Mouse (Mus musculus) brown adipose tissue, adult 24 weeks (tissue): ENCODE data around the gene Irf1. TPM values are rescaled to one million over a fixed set of nuclear protein-coding genes. Genes with fewer than 3 reads are reported as not detected.

Experiments used
- H3K27ac ChIP-seq: fragments of 200-500 bp; replicated peaks from 2 replicates; pipeline ENCODE4 v1.5.1; 2012; ENCODE audit warnings: low read depth, mild to moderate bottlenecking, low read length
- H3K4me1 ChIP-seq: fragments of 200-500 bp; 2 replicates; pipeline ENCODE4 v1.6.1; 2012; ENCODE audit warnings: low read length, mixed read lengths; ENCODE audit not compliant: control insufficient read depth, insufficient read depth, insufficient read length
- H3K4me3 ChIP-seq: fragments of 200-500 bp; 2 replicates; pipeline ENCODE4 v1.5.1; 2012; ENCODE audit warnings: low read depth, mild to moderate bottlenecking, low read length, moderate library complexity; ENCODE audit not compliant: insufficient read depth
- polyA plus RNA-seq: library from polyadenylated mRNA; stranded (reverse); fragments of >200 nt; gene quantifications from 2 replicates; pipeline ENCODE4 v1.2.4, GENCODE M21; 2012; ENCODE audit not compliant: missing spikeins, insufficient read depth, insufficient read length

The Irf1 gene
- polyA plus RNA-seq, 1 experiment = 12.5 TPM

GRCm38 (mm10) chr11:53786058-53787031, 16.5 kb downstream of the Irf1 start:
- Histone ChIP-seq H3K27ac (peak overlapping the region; percentile 96), H3K4me1 (peaks cover 44% of the 10 kb centered on the region), H3K4me3 (no peak overlapping the region)

GRCm38 (mm10) chr11:53788196-53788595, 18.4 kb downstream of the Irf1 start:
- Histone ChIP-seq H3K4me3 (no peak overlapping the region), H3K4me1 (peaks cover 39% of the 10 kb centered on the region), H3K27ac (peak overlapping the region; percentile 67)

GRCm38 (mm10) chr11:53789277-53789676, 19.5 kb downstream of the Irf1 start:
- no peak overlapping the region for H3K4me3 ChIP-seq

GRCm38 (mm10) chr11:53792986-53793385, 23.2 kb downstream of the Irf1 start:
- Histone ChIP-seq H3K4me3 (no peak overlapping the region), H3K4me1 (peaks cover 47% of the 10 kb centered on the region), H3K27ac (0 out of 2 replicates have a peak overlapping the region, but pooled peaks have one; percentile 17)

More at GRCm38 (mm10) chr11:53789277-53789676, 19.5 kb downstream of the Irf1 start:
- H3K27ac ChIP-seq = peak overlapping the region; percentile 16
- H3K4me1 ChIP-seq = peaks cover 38% of the 10 kb centered on the region

- H3K27ac ChIP-seq = peak overlapping the region; percentile 87
- peaks cover 48% of the 10 kb centered on the region for H3K4me1 ChIP-seq
- no peak overlapping the region for H3K4me3 ChIP-seq
These were observed 24.2 kb downstream of the Irf1 start for GRCm38 (mm10) chr11:53794015-53794414.

GRCm38 (mm10) chr11:53794671-53795557, 25.1 kb downstream of the Irf1 start:
- Histone ChIP-seq H3K4me1 (peaks cover 47% of the 10 kb centered on the region), H3K4me3 (no peak overlapping the region; the same call in 1 of the 2 replicates), H3K27ac (peak overlapping the region; percentile 94)

- peak overlapping the region; percentile 94 for H3K27ac ChIP-seq
- H3K4me3 ChIP-seq = no peak overlapping the region
- peaks cover 47% of the 10 kb centered on the region for H3K4me1 ChIP-seq
These were observed 26.0 kb downstream of the Irf1 start for GRCm38 (mm10) chr11:53795813-53796212.

- Histone ChIP-seq H3K4me1 (peaks cover 45% of the 10 kb centered on the region), H3K4me3 (0 out of 2 replicates have a peak overlapping the region, but pooled peaks have one; percentile 6), H3K27ac (peak overlapping the region; percentile 94)
These were observed 26.8 kb downstream of the Irf1 start for GRCm38 (mm10) chr11:53796409-53797151.

GRCm38 (mm10) chr11:53797386-53797920, 27.6 kb downstream of the Irf1 start:
- H3K4me3 ChIP-seq = no peak overlapping the region
- H3K27ac ChIP-seq = peak overlapping the region; percentile 83
- H3K4me1 ChIP-seq = peaks cover 45% of the 10 kb centered on the region

GRCm38 (mm10) chr11:53798041-53798711, 28.4 kb downstream of the Irf1 start:
- peaks cover 46% of the 10 kb centered on the region for H3K4me1 ChIP-seq
- no peak overlapping the region for H3K4me3 ChIP-seq
- H3K27ac ChIP-seq = peak overlapping the region; percentile 83; the same call in 1 of the 2 replicates

GRCm38 (mm10) chr11:53800036-53800435, 30.2 kb downstream of the Irf1 start:
- H3K4me3 ChIP-seq = no peak overlapping the region
- no peak overlapping the region for H3K27ac ChIP-seq
- H3K4me1 ChIP-seq = peaks cover 43% of the 10 kb centered on the region

- H3K27ac ChIP-seq = no peak overlapping the region
- no peak overlapping the region for H3K4me3 ChIP-seq
- peaks cover 39% of the 10 kb centered on the region for H3K4me1 ChIP-seq
These were observed 31.2 kb downstream of the Irf1 start for GRCm38 (mm10) chr11:53800975-53801374.

GRCm38 (mm10) chr11:53803093-53803492, 33.3 kb downstream of the Irf1 start:
- H3K4me3 ChIP-seq = no peak overlapping the region
- peaks cover 27% of the 10 kb centered on the region for H3K4me1 ChIP-seq
- no peak overlapping the region for H3K27ac ChIP-seq

- no peak overlapping the region for H3K27ac ChIP-seq
- no peak overlapping the region for H3K4me3 ChIP-seq
- peaks cover 25% of the 10 kb centered on the region for H3K4me1 ChIP-seq
These were observed 33.7 kb downstream of the Irf1 start for GRCm38 (mm10) chr11:53803494-53803893.
